Mouse (Mus musculus) retina, postnatal 1 day (tissue): ENCODE results near the gene Focad.

Experiments
- DNase-seq: peaks from one replicate; pipeline ENCODE4 v3.0.0-alpha.2; 2012

Gene Focad

DNA sequence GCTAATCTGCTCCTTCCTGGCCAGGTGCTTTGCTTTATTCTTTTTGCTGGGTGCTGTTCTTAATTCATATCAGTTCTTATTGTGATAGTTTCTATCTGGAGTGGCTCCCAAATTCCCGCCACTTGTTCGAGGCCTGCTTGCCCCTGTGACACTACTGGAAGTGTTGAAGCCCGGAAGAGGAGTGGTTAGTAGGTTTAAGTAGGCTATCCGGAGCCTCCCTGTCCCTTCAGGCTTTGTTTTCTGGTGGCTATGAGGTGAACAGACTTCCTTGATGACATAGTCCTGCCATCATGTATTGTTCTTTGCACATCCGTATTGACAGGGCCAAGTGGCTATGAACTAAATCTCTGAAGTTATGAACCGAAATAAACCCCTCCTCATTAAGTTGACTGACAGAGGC lies 123.9 kb downstream of the Focad start:
- peak; percentile 82 for DNase-seq

- no peak for DNase-seq
Observed at GRCm38 (mm10) chr4:88218797-88219196, 124.4 kb downstream of the Focad start.

DNA sequence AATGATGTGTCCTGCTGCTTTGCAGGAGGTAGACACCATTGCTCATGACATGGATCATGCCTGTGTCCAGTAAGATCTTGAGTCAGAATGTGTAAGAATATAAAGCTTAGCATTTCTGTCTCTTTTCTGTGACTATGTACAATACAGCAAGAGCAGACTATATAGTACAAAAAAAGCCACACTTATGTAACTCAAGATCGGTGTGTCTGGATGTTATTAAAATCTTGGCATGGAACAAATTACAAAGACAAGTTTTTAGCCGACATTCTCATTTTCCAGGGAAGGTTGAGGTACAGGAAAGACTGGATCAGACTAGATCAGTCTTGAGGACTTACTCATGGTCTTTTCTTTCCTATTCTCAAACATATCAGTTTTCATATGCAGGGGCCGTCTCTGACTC lies 136.9 kb downstream of the Focad start:
- DNase-seq, result no peak

- DNase-seq, result no peak
Observed at GRCm38 (mm10) chr4:88235941-88236340, 141.5 kb downstream of the Focad start.

DNA sequence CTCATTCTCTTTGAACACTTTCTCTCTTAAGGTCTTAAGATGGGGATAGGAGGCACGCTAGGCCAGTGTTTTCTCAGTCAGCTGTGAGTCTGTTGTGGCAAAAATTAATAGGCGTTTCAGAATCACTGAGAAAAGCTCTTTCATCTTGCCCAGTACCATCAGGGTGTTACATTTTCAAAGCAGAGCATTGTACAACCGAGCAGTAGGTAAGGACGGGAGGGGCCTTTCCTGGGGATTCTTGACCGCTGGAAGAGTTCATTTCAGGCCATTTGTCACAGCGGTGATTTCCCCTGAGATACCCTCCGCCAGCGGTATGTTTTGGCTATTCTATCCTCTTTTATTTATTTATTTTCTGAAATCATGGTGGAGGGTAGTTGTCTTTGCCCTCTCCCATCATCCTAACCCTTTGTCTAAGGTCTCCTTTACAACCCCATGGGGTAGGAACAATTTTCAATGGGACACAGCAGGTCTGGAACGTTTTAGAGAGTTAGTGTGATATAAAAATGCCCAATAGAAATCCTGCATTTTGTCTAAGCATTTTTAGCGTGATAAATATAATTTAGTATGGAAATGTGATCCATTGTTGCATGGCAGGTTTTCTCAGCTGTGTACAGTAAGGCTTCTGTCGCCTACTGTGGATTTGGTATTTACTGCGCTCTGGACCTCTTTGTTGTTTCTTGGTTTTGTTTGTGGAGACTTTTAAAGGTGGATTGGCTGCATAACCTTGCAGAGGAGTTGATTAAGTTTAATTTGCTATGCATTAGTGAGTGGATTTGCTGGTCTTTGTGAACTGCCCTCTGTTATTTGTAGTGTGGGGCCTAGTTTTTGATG lies 142.7 kb downstream of the Focad start:
- DNase-seq, result no peak

DNA sequence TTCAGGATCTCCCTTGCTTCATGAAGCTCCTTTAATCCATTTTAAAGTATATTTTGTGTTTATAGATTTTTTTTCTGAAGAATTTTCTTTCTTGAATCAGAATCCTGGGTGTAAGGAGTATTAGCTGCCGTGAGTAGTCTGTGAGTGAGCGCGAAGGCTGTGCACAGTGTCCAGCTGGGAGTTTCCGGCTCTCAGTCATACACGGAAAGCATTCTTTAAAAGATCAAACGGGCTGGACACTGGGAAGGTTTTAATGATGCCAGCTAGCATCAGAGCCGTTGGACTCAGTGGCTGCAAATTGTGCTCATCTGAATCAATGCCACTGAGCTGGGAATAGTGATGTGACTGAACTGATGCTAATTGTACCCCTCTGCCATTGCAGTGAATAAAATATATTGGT lies 143.9 kb downstream of the Focad start:
- DNase-seq, result peak; percentile 42

DNA sequence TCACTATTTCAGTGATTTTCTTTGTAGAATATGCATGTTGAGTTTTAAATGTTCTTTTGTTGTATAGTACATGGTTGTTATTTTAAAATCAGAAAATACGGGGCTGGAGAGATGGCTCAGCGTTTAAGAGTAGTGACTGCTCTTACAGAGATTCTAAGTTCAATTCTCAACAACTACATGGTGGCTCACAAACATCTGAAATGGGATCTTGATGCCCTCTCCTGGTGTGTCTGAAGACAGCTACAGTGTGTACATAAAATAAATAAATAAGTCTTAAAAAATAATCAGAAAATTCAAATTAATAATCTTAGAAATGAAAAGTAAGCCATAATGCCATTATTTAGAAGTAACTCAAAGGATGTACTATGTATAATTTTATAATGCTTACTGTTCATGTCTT lies 149.4 kb downstream of the Focad start:
- no peak for DNase-seq

DNA sequence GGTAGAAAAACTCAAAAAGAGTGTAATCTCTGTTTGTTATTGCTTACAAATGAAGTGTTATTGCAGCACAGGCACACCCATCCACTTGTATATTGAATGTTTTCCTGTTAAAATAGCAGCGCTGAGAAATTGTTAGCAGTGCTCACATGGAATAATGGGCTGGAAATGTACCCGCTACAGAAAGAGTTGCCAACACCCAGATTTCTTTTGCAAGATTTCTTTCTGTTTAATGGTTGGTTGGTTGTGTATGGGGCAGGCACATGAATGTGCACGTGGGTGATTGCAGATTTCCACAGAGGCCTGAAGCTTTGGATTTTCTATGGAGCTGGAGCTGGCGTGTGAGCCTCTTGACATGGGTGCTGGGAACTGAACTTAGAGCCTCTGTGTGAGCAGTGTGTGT lies 151.1 kb downstream of the Focad start:
- no peak for DNase-seq

GRCm38 (mm10) chr4:88261349-88261748 lies 166.9 kb downstream of the Focad start:
- DNase-seq, result no peak

DNA sequence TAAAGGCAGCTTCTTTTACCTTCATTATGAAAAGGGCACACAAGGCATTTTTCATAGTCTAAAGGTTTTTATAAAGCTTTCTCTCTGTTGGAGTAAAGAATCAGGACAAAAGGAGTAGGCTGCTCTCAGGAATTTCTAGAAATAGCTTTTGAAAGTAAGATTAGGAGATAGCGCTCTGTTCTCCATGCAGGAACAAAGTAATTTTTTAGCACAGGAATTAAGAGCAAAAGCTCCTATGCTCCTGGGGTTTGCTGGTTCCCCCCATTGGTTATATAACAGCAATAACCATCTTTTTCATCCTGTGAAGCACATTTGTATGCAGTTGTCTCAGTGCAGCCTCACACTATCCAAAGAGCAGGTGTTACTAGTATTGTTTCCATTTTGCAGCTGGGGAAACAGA lies 170.1 kb downstream of the Focad start:
- no peak for DNase-seq

DNA sequence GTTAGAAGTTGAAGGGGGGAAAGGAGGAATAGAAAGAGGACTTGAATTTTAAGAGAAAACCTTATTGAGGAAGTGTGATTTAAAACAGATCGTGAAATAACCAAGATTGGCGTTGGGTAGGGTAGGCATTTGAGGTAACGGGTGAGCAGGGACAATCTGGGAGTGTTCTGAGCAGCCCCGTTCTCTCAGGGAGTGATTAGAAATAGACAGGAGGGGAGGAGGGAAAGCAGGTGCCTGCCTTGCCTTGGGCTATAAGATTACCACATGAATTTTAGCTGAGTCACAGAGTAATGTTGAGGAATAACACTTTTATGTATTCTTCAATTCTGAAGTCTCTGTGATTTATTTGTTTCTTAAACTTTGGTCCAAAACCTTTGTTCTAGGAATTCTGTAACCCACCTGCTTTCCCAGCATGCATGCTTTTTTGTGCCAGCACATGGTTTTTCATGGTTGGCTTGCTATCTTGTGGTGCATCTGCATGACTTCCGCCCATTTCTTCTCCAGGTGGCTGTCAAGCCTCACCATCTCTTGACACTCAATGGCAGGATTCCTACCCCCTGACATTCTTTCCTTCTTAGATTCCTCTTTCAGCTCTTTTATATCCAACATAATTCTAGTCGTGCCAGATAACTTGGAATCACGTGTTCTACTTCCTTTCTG lies 176.1 kb downstream of the Focad start:
- no peak for DNase-seq

- DNase-seq, result no peak
Observed at GRCm38 (mm10) chr4:88275571-88276041, 181.2 kb downstream of the Focad start.

DNA sequence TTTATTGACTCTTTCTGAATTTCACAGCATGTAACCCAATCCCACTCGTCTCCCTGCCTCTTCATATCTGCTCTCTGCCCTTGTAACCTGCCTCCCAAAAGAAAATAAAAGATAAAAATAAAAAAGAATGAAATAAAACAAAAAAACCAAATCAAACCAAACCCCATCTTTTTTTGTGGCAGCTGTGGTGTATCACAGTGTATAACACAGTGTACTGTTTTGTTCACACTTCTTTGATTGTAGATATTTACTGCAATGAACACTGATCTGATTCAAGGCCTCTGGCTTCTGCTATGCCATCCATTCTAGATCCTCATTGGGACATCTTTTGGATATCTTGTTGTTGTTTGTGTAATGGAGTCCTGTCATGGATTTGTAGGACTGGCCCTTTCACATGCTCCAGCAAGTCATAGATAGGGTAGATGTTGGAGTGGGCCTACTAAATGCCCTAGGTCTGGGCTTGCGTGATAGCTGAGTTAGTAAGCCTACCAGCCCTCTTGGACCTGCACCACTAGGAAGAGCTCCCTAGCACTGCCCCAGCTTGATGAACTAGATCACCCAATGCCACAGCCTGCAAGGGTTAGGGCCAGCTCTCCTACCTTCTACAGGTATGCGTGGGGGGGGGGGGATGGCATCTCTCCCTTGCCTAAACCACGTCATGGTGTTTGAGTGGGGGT lies 181.8 kb downstream of the Focad start:
- DNase-seq, result no peak

- DNase-seq, result no peak
Observed at GRCm38 (mm10) chr4:88278524-88278923, 184.1 kb downstream of the Focad start.

DNA sequence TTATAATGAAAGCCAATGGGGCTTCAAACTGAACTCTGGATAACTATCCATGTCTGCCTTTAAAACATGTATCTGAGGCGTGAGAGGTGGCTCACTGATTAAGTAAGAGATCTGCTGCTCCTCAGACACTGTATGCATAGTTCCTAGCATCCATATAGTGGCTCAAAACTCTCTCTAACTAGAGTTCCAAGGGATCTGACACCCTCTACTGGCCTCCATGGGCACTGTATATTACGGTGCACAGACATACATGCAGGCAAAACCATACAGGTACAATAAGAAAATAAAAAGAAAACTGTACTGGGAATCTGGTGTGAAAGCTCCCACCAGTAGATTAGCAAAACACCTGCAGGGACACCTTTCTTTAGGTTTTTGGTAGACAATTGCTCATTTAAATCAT lies 186.1 kb downstream of the Focad start:
- DNase-seq, result no peak

DNA sequence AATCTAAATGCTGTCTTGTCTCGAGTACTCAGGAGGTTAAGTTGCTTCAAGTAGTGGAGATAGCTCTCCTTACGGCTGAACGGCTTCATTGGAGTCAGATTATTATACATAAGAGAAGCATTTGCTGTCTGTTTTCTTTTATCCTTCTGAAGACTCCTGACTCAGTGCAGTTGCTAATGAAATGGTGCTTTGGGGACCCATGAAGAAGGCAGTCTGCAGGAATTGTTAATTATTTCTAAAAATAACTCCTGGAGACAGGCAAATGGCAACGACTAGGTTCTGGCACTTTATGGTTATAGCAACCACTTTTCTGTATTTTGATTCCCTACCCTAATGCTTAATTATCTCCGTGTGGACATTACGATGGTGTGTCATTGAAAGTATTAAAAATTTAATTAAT lies 201.1 kb downstream of the Focad start:
- DNase-seq, result no peak

- peak; percentile 77 for DNase-seq
Observed at GRCm38 (mm10) chr4:88299551-88299950, 205.1 kb downstream of the Focad start.

DNA sequence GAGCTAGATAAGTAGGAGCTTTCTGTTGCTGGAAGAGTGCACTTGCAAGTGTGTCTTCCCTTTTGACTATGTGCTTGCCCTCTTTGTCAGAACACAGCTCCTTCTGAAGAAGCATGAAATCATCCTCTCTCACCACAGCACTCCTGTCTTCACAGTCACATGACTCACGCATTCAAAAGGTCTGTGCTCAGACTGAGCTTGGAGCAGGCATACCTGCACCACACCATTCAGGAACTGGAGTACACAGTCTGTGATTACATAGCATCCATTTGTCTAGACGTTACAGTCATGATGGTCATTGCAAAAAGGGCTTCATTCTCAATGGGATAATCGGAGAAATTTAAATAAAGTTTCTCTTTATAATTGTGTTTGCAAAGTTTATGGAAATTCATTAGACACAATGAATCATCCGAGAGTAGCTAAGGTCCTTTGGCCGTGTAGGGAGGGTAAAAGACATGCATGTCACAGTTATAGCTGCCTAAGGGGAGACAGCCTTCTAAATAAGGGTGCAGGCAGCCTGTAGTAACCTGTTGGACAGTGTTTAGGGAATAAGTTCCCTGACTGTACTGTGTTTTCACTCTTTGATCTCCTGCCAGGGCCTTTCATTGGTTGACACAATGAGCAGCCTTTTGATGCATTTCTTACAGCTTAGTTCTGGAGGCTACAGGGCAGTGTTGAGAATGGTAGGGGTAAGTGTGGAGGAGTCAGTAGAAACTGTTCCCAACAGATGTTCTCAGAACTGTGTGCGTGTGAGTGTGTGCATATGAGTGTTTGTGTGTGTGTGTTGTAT lies 206.6 kb downstream of the Focad start:
- DNase-seq, result no peak

DNA sequence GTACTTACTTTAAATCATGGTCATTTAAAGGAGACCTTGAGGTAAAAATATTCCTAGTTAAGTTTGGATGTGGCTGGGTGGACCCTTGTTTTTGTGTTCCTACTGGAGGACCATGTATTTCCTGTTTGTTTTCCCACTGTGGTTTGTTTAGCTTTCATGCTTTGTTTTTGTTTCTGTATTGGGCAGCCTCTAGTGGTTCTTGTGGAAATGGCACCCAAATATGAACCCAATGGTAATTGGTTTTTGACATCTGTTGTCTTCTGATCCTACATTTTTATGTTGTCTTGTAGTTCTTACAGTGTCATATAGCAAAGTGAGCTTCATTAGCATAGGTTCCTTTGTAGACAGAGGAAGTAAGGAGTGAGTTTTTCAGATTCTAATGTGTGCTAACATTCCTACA lies 207.9 kb downstream of the Focad start:
- peak; percentile 59 for DNase-seq

- DNase-seq, result no peak
Observed at GRCm38 (mm10) chr4:88307691-88308090, 213.3 kb downstream of the Focad start.

DNA sequence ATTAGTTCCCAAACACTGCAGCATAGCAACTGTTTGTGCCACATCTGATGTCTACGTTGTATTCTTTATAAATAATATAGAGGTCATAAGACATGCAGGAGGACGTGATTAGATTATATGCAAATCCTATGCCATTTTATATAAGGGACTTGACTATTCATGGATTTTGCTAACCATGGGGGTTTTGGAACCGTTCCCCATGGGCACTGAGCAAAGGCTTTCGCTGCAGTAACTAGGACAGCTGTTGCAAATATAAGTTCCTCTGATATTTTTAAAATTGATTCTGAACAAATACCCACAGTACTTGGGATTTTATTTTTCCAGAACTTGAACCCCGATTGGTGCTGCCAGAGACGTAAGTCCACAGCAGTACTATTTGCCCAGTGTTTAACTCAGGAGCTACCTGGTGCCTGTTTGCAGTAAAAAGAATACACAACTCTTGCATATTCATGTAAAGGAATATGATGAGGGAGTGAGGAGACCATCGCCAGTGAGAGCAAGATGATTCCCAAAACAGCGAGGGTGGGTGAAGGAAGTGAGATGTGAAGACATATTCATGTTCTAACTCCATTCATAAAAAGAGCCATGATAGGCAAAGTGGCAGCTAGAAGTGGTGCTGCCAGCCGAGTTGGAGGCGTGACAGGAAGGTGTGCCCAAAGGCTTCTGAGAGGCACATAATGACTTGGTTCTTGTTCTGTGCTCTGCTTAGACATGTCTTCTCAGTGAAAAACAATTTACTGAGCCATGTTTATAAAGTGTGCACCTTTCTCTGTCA lies 214.1 kb downstream of the Focad start:
- no peak for DNase-seq

- peak; percentile 57 for DNase-seq
Observed at GRCm38 (mm10) chr4:88309676-88310075, 215.2 kb downstream of the Focad start.
